Mouse (Mus musculus): ENCODE measurements at regions not wholly inside any gene's neighbourhood (a gene's known extent, or its start where the extent isn't known, plus 50 kb on each side); places are given as distances from the start of the nearest gene placed in this dataset.

GRCm38 (mm10) chr17:61513433-61513832 lies 1367.7 kb downstream of the Efna5 start:
- TF ChIP-seq GATA1 (IDR thresholded peaks at IDR 0.05; ENCODE audit: low read length): no peak
- no peak for TF ChIP-seq TAL1 (IDR thresholded peaks at IDR 0.05; ENCODE audit: low read length)
